Mouse (Mus musculus) limb, embryonic 12.5 days (tissue): Measurements from ENCODE around the gene Spata5. TPM values are rescaled to one million over a fixed set of nuclear protein-coding genes. Genes with fewer than 3 reads are reported as not detected.
"Not testable (repeated sequence)": the region's sequence is repeated elsewhere in the genome, so short reads cannot be mapped to it uniquely, and the experiment has no call there.

Experiments
- ATAC-seq: fragments of 200-750 bp; cut with Nextera tagmentation; 2 replicates; pipeline ENCODE4 v1.8.0; 2017; ENCODE audit warnings: low read depth, moderate TSS enrichment; ENCODE audit not compliant: insufficient number of reproducible peaks, insufficient read depth, low FRiP score, low TSS enrichment
- H3K27ac ChIP-seq: fragments of 300-500 bp; sonication (generic); 2 replicates; pipeline ENCODE4 v1.5.1; 2016; ENCODE audit warnings: mild to moderate bottlenecking, moderate library complexity
- H3K27me3 ChIP-seq: fragments of 300-500 bp; sonication (generic); 2 replicates; pipeline ENCODE4 v1.6.1; 2016; ENCODE audit warnings: mild to moderate bottlenecking, moderate library complexity
- H3K36me3 ChIP-seq: fragments of 300-500 bp; sonication (generic); 2 replicates; pipeline ENCODE4 v1.6.1; 2016; ENCODE audit warnings: mild to moderate bottlenecking, moderate library complexity
- H3K4me1 ChIP-seq: fragments of 300-500 bp; sonication (generic); replicated peaks from 2 replicates; pipeline ENCODE4 v1.6.1; 2016
- H3K4me2 ChIP-seq: fragments of 300-500 bp; sonication (generic); 2 replicates; pipeline ENCODE4 v1.6.1; 2016; ENCODE audit warnings: mild to moderate bottlenecking, moderate library complexity
- H3K4me3 ChIP-seq: fragments of 300-500 bp; sonication (generic); replicated peaks from 2 replicates; pipeline ENCODE4 v1.5.1; 2016; ENCODE audit warnings: mild to moderate bottlenecking
- H3K9ac ChIP-seq: fragments of 300-500 bp; sonication (generic); replicated peaks from 2 replicates; pipeline ENCODE4 v1.6.1; 2016; ENCODE audit warnings: mild to moderate bottlenecking, moderate library complexity
- H3K9me3 ChIP-seq: fragments of 300-500 bp; sonication (generic); 2 replicates; pipeline ENCODE4 v1.6.1; 2016; ENCODE audit warnings: mild to moderate bottlenecking, moderate library complexity
- WGBS: fragments of 180-500 bp; shearing (Covaris S2); methylation state at CpG from one replicate; pipeline ENCODE4 v1.1.7; 2016; 5-methylcytosine and 5-hydroxymethylcytosine counted together
- polyA plus RNA-seq: library from polyadenylated mRNA; unstranded; fragments of >200 nt; fragmentation: Nextera tagmentation; extraction: Ambion mirVana; gene quantifications from 2 replicates; pipeline ENCODE4 v1.2.1, GENCODE M21; 2016

Spata5 gene
- polyA plus RNA-seq, 1 experiment from 2014 or later, result 47.8 TPM

DNA sequence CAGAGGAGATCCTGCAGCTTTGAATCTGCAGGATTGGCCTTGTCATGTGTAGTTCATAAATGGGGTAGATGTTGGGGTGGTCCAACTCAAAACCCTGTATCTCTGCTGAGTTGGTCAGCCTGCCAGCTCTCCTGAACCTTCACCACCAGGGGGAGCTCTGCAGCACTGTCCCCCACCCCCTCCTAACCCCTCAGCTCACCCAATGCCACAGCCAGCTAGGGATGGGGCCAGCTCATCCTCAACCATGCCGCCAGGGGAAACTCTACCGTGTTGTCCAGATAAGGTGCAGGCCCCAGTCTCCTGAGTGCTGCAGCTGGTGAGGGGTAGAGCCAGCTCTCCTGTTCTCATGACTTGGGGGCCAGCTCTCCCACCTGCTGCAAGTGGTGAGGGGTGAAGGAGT is 95.8 kb downstream of the Spata5 start:
- Histone ChIP-seq H3K9me3 (no peaks in the 10 kb centered on the region), H3K4me2 (no peak overlapping the region), H3K4me3 (no peak overlapping the region), H3K4me1 (no peaks in the 10 kb centered on the region), H3K9ac (no peak overlapping the region), H3K36me3 (no peaks in the 10 kb centered on the region), H3K27ac (no peak overlapping the region), H3K27me3 (no peaks in the 10 kb centered on the region)
- WGBS, result 29% methylated on average over 2 of the region's 2 CpGs
- no peak for ATAC-seq

DNA sequence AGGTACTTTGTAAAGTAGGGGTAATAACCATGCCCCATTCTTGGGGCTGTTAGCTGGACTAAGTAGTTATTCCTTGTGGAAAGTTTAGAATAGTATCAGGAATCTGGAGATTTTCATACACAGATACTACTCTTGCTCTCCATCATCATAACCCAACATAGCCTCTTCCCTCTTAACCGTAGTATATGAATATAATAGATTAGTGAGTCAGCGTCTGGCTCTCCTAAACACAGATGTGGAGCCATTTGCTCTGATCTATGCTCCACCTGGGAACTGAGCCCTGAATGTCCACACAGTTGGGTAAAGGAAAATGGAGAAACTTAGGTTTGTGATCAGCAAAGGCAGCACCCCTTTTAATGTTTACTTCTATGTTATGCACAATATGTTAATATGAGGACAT is 96.7 kb downstream of the Spata5 start:
- Histone ChIP-seq H3K9me3 (no peaks in the 10 kb centered on the region), H3K27me3 (no peaks in the 10 kb centered on the region), H3K4me2 (no peak overlapping the region), H3K4me3 (no peak overlapping the region), H3K9ac (no peak overlapping the region), H3K36me3 (no peaks in the 10 kb centered on the region), H3K27ac (no peak overlapping the region), H3K4me1 (no peaks in the 10 kb centered on the region)
- 92% methylated on average over 2 of the region's 2 CpGs for WGBS
- no peak for ATAC-seq

DNA sequence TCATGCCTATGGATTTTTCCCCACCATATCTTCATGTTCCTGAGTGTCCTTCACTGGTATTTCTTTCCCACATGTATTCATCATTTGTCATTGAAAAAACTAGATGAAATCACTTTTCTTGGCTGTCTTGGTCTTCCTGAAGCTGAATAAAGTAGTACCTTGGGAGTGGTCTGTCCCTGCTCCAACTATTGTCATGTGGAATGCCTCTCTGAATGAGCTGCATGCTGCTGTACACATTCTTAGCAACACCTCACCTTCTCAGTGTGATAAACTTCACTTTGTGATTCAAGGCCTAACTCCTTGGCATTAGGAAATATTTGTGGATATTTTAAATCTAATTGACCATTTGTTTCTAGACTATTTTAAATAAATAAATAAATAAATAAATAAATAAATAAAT is 98.9 kb downstream of the Spata5 start:
- Histone ChIP-seq H3K4me2 (no peak overlapping the region), H3K9me3 (no peaks in the 10 kb centered on the region), H3K27me3 (no peaks in the 10 kb centered on the region), H3K27ac (no peak overlapping the region), H3K36me3 (no peaks in the 10 kb centered on the region), H3K9ac (no peak overlapping the region), H3K4me3 (no peak overlapping the region), H3K4me1 (no peaks in the 10 kb centered on the region)
- no peak for ATAC-seq

DNA sequence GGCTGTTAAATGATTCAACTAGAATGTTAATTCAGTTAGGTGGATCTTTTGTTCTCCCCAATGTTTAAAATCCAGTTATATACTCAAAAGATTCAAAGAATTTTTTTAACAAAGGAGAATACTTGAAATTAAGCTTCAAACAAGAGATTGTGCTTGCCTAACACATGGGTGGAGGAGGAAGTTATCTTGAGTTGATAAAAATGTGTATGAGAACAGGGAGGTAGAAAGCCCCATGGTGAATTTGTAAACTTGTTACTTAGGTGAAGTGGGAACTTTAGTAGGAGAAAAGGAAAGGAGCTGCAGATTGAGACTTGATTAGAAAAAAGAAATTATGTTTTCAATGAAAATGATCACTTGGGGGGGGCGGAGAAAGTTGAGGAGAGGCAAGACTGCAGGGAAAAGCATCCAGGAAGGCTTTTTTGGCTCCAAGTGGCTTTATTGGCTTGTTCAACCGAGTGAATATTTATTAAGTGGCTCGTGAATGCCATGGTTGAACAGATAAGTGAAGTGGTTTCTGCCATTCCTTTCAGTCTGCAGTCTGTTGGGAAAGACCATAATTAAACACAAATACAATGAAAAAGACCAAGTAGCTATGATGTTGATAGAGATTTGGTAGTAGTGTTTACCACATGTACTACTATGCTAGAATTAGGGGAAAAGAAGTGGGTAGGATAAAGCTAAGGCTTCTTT is 100.8 kb downstream of the Spata5 start:
- Histone ChIP-seq H3K4me2 (no peak overlapping the region), H3K27me3 (no peaks in the 10 kb centered on the region), H3K9me3 (no peaks in the 10 kb centered on the region), H3K27ac (no peak overlapping the region), H3K9ac (no peak overlapping the region), H3K4me3 (no peak overlapping the region), H3K36me3 (no peaks in the 10 kb centered on the region), H3K4me1 (no peaks in the 10 kb centered on the region)
- WGBS, result 70% methylated on average over 3 of the region's 3 CpGs
- no peak for ATAC-seq

DNA sequence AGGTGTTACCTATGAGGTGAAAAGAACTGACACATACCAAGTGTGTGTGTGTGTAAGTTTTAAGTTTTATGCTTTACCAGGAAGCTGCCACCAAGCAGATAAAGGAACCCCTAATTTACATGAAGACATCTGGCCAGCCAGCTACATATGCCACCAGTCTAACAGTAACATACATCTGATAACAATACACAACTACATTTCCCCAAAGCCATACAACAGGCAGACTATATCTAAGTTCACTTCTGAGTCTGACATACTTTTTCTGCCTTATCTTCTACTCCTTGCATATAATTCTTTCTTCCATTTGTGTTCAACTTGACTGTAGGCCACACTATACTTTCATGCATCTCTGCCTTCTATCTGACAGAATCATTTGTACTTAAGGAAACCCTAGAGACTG is 112.4 kb downstream of the Spata5 start:
- no peak overlapping the region for H3K9ac ChIP-seq
- H3K4me1 ChIP-seq, result no peaks in the 10 kb centered on the region
- no peak overlapping the region for H3K27ac ChIP-seq
- no peak for ATAC-seq
- H3K36me3 ChIP-seq, result 0 out of 2 replicates have a peak, but pooled peaks cover 7% of the 10 kb centered on the region
- H3K4me3 ChIP-seq, result no peak overlapping the region
- no peaks in the 10 kb centered on the region for H3K27me3 ChIP-seq
- no peak overlapping the region for H3K4me2 ChIP-seq
- H3K9me3 ChIP-seq, result 0 out of 2 replicates have a peak, but pooled peaks cover 12% of the 10 kb centered on the region

DNA sequence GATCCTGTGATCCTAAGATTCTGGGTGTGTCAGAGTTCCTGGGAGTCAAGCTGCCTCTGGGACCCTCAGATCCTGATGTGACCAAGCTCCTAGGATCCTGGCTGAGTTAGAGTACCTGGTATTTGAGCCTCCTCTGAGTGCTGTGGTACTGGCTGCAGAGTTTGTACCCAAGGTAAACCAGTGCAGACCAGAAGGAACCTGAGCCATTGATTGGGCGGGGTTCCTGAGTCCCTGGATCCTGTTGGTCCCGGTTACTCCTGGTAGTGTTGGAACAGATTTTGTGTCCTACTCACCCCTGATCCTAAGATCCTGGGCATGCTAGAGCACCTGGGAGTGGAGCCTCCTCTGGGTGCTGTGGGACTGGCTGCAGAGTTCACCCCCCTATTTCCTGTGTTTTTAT is 121.0 kb downstream of the Spata5 start:
- not testable (repeated sequence) for H3K9me3 ChIP-seq, H3K27me3 ChIP-seq, H3K4me2 ChIP-seq, H3K27ac ChIP-seq, H3K9ac ChIP-seq, H3K4me1 ChIP-seq, H3K4me3 ChIP-seq, H3K36me3 ChIP-seq, ATAC-seq
- 91% methylated on average over 2 of the region's 2 CpGs for WGBS

DNA sequence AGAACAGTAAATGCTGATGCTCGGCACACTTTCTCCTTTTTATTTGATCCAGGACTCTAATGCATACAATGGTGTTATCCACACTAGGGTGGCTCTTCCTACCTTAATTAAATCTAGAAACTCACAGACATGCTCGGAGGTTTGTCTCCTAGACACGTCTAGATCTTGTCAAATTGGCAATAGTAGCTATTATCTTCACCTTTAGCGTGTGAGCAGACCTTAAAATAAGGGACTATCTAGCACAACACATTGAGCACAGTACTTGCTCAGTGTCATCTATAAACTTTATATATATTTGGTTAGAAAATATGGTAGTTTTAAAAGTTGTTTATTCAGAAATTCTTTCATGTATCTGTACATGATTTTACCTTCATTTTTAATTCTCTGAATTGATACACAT is 126.7 kb downstream of the Spata5 start:
- Histone ChIP-seq H3K9me3 (no peaks in the 10 kb centered on the region), H3K27me3 (no peaks in the 10 kb centered on the region), H3K4me3 (no peak overlapping the region), H3K4me1 (0 out of 2 replicates have a peak, but pooled peaks cover 3% of the 10 kb centered on the region), H3K9ac (no peak overlapping the region), H3K4me2 (no peak overlapping the region), H3K27ac (no peak overlapping the region), H3K36me3 (no peaks in the 10 kb centered on the region)
- WGBS, result 89% methylated on average over 4 of the region's 4 CpGs
- no peak for ATAC-seq

DNA sequence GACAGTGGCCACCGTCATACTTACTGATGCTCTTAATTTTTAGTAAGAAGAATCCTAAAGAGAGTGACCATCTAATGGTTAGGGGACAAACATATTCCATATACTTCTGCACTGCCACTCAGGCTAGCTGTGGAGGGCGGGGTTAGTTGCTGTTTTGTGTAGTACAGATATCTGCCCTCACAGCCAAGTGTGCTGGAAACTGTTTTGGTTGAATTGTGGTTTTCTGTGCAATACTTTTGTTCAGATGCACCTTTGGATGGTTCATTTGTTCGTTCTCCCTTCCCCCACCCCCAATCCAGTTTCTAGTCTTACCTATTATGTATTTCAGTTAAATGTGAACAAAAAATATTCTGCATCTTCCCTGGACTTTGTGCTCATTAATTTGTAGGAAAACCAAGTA is 130.5 kb downstream of the Spata5 start:
- H3K9me3 ChIP-seq, result no peaks in the 10 kb centered on the region
- 0 out of 2 replicates have a peak, but pooled peaks cover 3% of the 10 kb centered on the region for H3K4me1 ChIP-seq
- H3K27me3 ChIP-seq, result no peaks in the 10 kb centered on the region
- no peak overlapping the region for H3K4me3 ChIP-seq
- no peak overlapping the region for H3K4me2 ChIP-seq
- 92% methylated on average over 3 of the region's 3 CpGs for WGBS
- no peak overlapping the region for H3K9ac ChIP-seq
- H3K36me3 ChIP-seq, result no peaks in the 10 kb centered on the region
- ATAC-seq, result no peak
- H3K27ac ChIP-seq, result no peak overlapping the region

DNA sequence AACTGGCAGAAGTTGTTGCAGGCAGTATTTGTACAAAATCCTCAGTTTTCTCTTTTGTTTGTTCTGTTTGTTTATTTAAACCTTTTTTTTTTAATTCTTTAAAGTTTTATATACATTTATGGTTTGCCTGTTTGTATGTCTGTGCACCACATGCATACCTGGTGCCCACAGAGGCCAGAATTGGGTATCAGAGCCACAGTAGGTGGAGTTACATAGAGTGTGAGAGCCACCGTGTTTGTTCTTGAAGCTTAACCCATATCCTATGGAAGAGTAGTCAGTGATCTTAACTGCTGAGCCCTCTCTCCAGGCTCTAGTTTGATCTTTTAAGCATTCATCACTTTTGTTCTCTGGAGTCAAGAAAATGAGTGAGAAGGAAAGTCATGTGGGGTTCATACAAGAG is 130.9 kb downstream of the Spata5 start:
- Histone ChIP-seq H3K27me3 (no peaks in the 10 kb centered on the region), H3K27ac (no peak overlapping the region), H3K9ac (no peak overlapping the region), H3K4me3 (no peak overlapping the region), H3K9me3 (no peaks in the 10 kb centered on the region), H3K4me1 (0 out of 2 replicates have a peak, but pooled peaks cover 3% of the 10 kb centered on the region), H3K4me2 (no peak overlapping the region), H3K36me3 (no peaks in the 10 kb centered on the region)
- ATAC-seq, result no peak
- WGBS, result 69% methylated on average over 1 of the region's 1 CpGs

DNA sequence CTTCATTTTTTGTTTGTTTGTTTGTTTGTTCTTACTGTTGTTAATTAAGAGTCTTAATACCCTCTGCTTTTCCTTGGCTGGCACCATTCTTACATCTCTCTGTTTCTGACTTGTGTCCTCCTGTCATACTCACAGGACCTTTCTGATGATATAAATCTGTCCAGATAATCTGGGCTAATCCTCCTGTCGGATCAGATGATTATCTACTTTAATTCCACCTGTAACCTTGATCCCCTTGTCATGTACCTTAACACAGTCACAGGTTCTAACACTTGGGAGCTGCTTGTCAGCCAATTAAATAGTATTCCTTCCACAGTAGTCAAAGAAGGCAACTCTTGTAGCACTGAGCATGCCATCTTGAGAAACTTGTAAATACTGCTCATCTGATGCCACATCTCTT is 131.8 kb downstream of the Spata5 start:
- Histone ChIP-seq H3K9ac (no peak overlapping the region), H3K36me3 (no peaks in the 10 kb centered on the region), H3K9me3 (no peaks in the 10 kb centered on the region), H3K27ac (no peak overlapping the region), H3K4me3 (no peak overlapping the region), H3K27me3 (no peaks in the 10 kb centered on the region), H3K4me2 (no peak overlapping the region), H3K4me1 (peaks cover 10% of the 10 kb centered on the region)
- WGBS, result 82% methylated on average over 1 of the region's 1 CpGs
- ATAC-seq, result no peak

DNA sequence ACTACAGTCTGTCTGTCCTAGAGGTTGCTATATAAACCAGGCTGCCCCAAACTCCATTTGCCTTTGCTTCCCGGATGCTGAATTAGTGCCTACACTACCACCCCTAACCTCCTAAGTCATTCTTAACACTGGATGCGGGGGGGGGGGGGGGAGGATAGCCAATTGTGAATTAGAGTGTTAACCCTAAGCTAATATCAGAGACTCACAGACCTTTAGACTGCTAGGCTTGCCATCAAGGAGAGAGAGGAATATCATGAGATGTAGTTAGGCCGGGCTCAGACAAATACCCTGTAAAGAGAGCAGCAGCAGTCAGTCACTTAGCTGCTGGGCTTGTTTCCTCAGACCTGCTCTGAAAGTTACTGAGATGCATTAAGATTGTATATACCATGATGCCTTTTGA is 132.5 kb downstream of the Spata5 start:
- 86% methylated on average over 3 of the region's 3 CpGs for WGBS
- no peak for ATAC-seq
- H3K4me1 ChIP-seq, result peaks cover 14% of the 10 kb centered on the region
- H3K36me3 ChIP-seq, result no peaks in the 10 kb centered on the region
- H3K9me3 ChIP-seq, result no peaks in the 10 kb centered on the region
- no peaks in the 10 kb centered on the region for H3K27me3 ChIP-seq
- H3K9ac ChIP-seq, result no peak overlapping the region
- H3K4me2 ChIP-seq, result no peak overlapping the region
- no peak overlapping the region for H3K4me3 ChIP-seq
- no peak overlapping the region for H3K27ac ChIP-seq

DNA sequence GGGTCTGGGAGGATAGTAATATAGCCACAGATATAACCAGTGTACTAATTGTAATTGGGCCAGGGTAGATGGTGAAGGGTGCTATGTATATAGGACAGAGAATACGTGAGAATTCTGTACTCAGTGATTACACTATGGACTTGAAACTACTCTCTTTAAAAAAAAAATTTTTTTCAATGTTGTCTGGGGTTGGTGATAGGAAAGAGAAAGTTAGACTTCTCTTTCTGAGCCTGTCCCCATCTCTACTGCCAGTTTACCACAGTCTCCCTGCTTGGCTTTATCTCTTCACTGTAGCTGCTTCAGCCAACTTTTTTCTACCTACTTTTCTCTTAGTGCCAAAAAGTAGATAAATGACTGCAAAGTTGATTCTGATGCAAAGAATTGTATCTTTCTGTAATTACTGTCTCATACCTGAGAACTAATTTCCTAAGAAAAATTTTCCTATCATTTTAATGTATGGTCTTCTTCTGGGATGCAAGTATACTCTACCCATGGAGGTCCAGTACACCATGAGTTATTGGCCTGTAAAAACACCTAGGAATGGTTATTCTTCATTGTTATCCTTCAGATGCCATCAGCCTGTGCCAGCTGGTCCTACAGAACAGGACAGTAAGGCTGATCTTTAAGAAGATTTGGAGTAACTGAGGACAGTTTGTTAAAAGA is 133.8 kb downstream of the Spata5 start:
- no peaks in the 10 kb centered on the region for H3K36me3 ChIP-seq
- no peak overlapping the region for H3K9ac ChIP-seq
- H3K9me3 ChIP-seq, result no peaks in the 10 kb centered on the region
- 94% methylated on average over 1 of the region's 1 CpGs for WGBS
- H3K27me3 ChIP-seq, result no peaks in the 10 kb centered on the region
- ATAC-seq, result no peak
- no peak overlapping the region for H3K4me3 ChIP-seq
- H3K4me1 ChIP-seq, result peaks cover 14% of the 10 kb centered on the region
- H3K4me2 ChIP-seq, result no peak overlapping the region
- no peak overlapping the region for H3K27ac ChIP-seq
